Mouse (Mus musculus) Muller cell, postnatal 12 days (primary cell): Measurements from ENCODE around the gene Usp31.
A peak's percentile ranks its signal among the peaks of the same experiment; 100 is the strongest.

Experiments used
- DNase-seq: peaks from one replicate; pipeline ENCODE4 v3.0.0-alpha.2; 2015; ENCODE audit errors: inconsistent ontology term

The Usp31 gene

DNA sequence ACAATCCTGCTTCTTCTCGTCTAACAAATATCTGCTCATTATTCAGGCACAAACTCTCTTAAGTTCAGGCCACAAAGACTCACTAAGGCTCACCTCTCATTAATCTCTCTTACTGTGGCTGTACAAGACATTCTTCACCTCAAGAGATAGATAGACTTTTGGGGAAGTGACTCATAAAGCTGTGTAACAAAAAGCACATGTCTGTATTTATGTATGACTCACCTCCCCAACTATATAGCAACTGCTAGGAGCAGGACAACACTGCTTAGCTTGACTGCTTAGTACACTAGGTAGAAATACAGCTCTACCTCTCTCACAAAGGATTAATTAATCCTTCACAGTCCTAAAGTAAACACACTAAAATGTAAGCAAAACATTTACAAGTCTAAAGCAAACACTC is 46.3 kb downstream of the Usp31 start:
- DNase-seq = no peak

DNA sequence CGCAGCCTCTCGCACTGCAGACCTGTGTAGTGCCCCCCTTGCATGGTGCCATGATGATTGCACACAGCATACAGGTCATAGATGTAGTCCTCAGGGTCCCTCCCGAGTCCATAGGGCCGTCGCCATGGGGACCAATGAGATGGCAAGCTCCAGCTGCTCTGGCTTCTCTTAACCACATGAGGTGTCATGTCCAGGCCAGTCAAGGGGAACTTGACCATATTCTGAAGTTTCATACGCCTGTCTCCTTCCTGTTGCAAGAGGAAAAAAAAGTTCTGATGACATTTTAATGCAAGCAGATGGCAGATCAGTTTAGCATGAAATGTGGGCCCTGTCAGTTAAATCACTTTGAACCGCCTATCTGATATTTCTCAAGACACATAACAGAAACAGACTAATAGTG is 48.2 kb downstream of the Usp31 start:
- no peak for DNase-seq

DNA sequence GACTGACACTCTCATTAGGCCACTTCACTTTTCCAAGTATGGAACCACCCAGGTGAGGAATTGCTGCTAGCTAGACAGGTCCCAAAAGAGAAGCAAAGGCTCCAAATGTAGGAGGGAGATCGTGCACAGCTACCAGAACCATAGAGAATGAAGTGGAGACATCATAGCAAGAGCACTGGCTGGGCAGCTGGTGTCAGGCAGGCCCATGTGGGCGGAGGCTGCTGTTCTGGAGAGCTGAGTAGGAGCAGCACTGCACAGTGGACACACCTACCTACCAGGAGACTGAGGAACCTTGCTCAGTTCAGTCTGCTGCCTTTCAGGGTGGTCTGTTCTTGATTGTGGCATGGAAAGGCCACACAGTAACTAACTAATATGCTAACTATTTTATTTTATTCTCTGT is 52.4 kb downstream of the Usp31 start:
- DNase-seq = no peak

DNA sequence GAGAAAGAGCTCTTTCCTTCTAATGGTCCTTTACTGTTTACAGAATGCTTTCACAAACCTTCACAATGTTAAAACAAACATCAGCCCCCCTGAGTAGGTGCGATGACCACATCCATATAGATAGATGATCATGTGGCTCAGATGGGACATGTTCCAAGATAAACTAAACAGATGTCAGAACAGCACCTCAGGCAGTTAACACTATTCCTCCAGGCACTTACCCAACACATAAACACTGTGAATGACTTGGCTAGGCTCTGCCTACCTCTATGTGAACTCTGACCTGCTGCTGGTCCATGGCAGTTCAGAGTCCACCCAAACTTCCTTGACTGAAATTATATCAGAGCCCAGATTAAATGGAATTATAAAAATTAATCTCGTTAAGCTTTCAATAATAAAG is 54.4 kb downstream of the Usp31 start:
- no peak for DNase-seq

DNA sequence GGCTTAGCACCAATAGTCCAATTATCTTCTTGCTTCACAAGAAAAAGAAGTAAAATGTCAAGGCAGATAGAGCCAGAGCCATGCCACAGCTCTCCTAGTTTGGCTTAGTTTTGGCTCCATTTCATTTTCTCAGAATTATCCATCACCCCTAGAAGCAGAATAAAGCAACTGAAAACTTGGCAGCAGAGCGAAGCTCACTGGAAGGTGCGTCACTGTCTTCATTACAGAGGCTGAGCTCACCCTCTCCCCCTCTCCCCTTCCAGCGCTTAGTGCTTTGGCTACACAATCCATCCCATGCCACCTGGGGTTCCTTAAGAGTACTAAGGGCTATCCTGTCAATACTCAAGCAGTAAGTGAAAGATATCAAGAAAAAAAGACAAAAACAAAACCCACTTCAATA is 56.3 kb downstream of the Usp31 start:
- peak; percentile 34 for DNase-seq

DNA sequence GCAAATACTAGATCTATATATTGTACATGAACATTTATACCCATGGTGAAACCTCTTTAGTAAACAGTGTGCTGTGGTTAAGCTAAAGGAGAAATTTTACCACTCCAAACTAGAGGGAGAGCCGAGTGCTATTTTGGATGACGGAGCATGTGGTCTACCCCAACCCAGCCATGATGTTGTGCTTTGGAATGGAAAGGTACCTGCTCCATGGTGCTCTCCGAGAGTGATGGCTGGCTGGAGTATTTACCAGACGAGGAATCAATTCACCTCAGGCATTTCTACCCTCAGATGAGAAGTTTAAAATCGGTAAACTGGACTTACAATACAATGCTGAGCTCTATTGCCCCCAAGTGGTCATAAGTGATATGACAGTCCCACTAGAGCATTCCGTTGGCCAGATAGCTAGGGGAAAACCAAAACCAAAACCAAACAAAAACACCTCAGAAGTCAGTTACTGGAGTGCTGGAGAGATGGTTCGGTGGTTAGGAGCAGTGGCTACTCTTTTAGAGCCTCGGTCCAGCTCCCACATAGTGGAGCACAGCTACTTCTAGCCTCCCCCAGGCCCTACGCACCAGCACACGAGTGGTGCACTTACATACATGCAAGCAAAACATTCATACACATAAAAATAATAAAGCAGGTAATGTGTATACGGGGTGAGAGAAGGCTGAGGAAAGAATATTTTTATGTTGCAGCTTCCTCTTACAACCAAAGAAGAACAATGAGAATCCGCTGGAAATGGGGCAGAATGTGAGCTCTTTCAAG is 65.9 kb downstream of the Usp31 start:
- peak; percentile 62 for DNase-seq

DNA sequence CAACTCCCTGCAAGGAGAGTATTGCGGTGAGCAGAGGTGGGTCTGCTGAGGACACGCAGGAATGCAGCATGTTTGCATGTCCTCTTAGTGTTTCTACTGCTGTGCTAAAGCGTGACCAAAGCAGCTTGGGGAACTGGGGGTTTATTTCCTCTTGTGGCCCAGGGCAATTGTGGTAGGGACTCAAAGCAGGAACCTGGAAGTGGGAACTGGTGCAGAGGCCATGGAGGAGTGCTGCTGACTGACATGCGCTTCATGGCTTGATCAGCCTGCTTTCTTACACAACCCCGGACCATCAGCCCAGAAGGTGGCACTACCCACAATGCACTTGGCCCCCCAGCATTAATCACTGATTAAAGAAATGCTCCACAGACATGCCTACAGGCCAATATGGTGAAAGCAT is 70.3 kb downstream of the Usp31 start:
- DNase-seq = no peak

DNA sequence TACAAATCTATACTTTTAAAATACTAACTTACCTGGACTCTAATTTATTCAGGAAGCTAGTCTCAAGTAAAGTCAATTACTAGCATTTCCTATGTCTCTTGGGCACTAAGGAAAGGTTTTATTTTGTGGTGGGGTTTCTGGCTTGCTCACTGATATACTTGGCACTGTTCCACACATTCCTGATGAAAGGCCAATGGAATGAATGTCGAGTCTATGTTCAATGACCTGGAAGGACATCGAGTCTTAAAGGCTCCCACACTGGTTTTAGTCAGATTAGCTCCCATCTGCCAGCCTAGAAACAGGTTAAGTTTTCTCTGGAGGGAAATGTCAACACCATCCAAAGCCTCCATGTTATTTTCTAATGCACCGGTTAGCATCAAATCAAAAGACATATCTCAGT is 72.8 kb downstream of the Usp31 start:
- peak; percentile 86 for DNase-seq

DNA sequence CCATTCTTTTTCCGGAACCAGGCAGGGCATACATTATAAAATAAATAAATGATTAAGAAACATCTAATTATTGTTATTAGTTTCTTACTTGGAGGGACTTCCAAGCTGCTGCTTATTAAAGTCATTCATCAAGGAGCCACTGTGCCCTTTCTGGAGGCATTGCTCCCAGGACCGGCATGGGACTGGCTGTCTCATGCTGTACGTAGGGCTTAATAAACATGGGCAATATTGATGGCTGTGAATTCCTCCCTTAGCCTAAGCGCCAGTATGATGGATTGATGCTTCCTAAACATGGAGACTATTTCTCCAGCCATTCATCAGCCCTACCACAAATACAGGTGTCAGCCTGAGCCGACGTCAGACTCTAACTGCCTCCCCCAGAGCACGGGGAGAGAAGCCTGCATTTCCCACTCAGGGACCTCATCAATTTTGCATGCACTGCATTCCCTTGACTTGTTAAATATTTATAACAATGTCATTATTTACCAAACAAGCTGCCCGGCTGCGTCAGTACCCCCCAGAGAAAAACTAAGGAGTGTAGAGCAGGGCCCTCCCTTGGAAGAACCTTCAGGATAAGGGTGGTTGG is 84.1 kb downstream of the Usp31 start:
- DNase-seq = no peak

DNA sequence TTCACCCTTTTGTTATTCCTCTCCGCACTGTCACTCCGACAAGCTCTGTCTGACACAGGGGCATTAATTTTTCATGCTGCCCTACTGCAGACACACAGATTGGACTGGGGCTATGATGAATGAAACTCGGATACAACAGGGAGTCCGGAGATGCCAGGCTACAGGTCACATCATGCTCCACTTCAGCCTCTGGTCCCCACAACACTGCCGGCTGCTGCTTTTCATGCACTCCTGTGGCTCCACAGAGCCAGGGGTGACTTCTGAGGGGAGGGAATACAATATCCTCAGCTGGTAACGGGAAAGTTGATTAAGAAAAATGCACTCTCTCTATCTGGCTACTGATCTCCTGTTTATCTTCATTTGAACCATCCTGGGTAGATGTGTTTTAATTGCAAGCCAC is 84.6 kb downstream of the Usp31 start:
- no peak for DNase-seq

DNA sequence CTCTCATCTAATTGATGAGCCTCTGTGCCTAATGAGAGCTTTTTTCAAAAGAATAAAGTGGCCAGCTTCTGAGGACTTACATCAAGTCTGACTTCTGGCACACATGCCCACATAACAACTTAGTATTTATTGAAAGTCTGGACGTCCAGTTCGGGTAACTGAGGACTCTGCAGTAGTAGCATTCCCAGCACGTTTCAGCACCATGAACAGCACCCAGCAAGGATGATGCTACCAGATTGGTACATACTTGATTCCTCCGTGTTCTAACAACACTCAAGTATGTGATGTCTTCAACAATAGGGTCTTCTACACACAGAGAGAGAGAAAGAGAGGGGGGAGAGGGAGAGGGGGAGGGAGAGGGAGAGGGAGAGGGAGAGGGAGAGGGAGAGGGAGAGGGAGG is 105.4 kb downstream of the Usp31 start:
- DNase-seq = peak; percentile 27

DNA sequence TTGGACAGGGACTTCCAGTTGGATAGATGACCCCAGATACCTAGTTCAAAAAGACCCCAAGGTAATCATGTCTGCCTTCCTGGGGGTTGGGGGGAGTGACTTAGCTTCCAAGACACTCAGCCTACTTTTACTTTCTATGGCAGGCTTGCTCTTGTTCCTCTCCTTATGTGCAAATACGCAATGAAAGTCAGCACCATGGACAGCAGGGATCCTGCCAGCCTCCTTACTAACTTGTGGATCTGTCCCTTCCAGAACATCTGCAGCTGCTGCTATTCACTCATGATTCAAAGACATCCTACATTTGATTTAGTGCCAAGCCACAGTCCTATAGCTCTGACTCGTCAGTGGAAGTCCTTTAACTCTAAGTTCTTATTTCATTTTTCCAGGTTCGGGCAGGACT is 110.7 kb downstream of the Usp31 start:
- DNase-seq = peak; percentile 36

DNA sequence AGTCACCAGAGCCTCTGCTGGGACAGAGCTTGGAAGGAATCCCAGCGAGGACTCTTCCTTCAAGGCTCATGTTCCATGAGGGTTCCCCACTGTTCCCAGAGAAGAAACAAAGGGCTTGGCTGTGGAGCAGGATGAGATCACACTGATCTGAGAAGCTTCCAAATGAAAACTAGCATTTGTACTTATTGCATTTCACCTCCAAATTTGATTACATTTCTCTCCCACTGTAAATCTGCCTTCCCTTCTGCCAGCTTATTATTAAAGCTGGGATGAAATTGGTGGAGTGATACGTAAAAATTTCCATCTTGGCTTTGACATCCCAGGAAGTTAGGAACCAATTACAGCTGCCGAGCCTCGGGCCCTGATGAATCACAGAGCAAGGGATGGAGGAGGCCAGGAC is 111.6 kb downstream of the Usp31 start:
- no peak for DNase-seq

DNA sequence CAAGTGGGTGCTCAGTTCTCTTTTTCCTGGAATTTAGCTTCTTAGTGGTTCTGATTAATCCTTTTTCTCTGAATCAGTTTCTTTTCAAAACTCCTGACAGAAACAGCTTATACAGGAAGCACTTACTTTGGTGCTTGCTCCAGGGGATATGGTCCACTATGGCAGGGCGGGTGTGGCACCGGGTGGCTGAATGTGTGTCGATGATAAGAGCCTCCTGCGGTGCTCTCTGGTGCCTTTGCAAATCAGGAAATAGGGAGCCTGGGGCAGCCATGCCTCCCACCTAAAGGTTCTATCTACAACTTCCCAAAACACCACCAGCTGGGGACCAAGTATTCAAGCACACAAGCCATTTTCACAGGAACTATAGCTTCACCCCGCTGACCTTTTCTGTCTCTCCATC is 112.0 kb downstream of the Usp31 start:
- DNase-seq = no peak

DNA sequence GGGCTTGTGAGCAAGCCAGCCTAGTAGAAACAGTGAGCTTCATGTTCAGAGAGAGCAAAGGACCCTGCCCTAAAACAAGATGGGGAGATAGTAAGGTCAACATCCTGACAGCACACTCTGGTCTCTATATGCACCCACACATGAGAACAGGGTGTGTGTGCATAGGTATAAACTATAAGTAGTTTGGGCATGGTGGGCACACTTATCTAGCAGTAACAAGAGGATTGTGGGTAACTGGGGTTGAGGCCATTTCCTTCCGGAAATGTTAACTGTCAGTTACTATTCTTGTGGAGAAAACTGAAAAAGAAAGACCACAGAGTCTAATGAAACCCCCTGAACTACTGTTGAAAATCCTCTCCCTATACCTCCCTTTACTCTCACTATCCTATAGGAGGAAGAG is 112.4 kb downstream of the Usp31 start:
- no peak for DNase-seq
